Mouse (Mus musculus) liver, adult 2 months (tissue): ENCODE data around the gene Mpped1.

ENCODE experiments used
- CTCF ChIP-seq: fragments of 200-500 bp; IDR thresholded peaks from 2 replicates; pipeline ENCODE4 v1.5.1; 2011; ENCODE audit warnings: low read depth, low read length, control low read depth
- POLR2A ChIP-seq: fragments of 200-500 bp; IDR thresholded peaks from 2 replicates; pipeline ENCODE4 v1.6.1; 2011; ENCODE audit warnings: low read length, control low read depth; ENCODE audit not compliant: insufficient read depth; ENCODE audit errors: extremely low read depth

- TF ChIP-seq CTCF (no peak), POLR2A (no peak)
These were observed 4.3 kb upstream of the Mpped1 start for GRCm38 (mm10) chr15:83774922-83775321.
